ENCODE assay signal across 20 mouse cellular contexts in the genomic region with DNA sequence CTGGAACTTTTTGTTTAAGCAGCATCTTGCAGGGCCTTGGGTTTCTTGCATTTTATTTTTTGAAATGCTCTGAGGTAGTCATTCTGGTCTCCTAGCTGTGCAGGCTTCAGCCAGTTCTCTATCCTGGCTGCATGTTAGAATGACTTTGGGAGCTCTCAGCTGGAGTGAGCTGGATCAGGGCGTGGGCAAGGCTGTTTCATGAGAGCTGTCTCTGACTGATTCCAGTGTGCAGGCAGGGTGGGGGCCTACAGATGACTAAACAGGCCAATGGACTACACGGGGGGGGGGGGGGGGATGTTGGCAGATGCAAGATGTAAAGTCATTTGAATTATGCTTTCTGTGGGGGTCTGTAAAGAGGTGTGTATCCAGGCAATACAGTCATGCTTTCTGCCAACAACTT. TPM values are rescaled to one million over a fixed set of nuclear protein-coding genes. Genes with fewer than 3 reads are reported as not detected.
"Had no signal": no experiment of that assay in that cellular context is flagged by ENCODE, and none has a peak within 500 bp of the region (broad histone marks: within the 10 kb centered on the region; RNA-seq: fewer than 3 reads in every experiment).

No protein-coding gene starts in this region.

- H3K27me3 ChIP-seq: midbrain, embryonic 12.5 days; midbrain, embryonic 15.5 days; neural tube, embryonic 12.5 days; neural tube, embryonic 15.5 days; stomach, embryonic 15.5 days had no signal

- H3K27ac ChIP-seq: left cerebral cortex, adult 2 months; liver, embryonic 14.5 days; macrophage; midbrain, embryonic 12.5 days; midbrain, embryonic 15.5 days; neural tube, embryonic 12.5 days; neural tube, embryonic 15.5 days; stomach, embryonic 15.5 days had no signal

- H3K4me3 ChIP-seq: left cerebral cortex, adult 2 months; midbrain, embryonic 12.5 days; midbrain, embryonic 15.5 days; neural tube, embryonic 12.5 days; neural tube, embryonic 15.5 days; stomach, embryonic 15.5 days had no signal

- H3K4me1 ChIP-seq: midbrain, embryonic 12.5 days; neural tube, embryonic 12.5 days; stomach, embryonic 15.5 days had no signal

- DNase-seq: kidney, adult 18-20 months; kidney, adult 9 months; kidney, postnatal 14 days; kidney, postnatal 4 days; layer of hippocampus, postnatal 36 days; liver, postnatal 0 days; lung, embryonic 14.5 days; right cerebral cortex, adult 18-20 months; right cerebral cortex, postnatal 14 days; right cerebral cortex, postnatal 4 days; spleen, adult 18-20 months; thymus, postnatal 36 days had no signal

- H3K36me3 ChIP-seq: midbrain, embryonic 12.5 days; midbrain, embryonic 15.5 days; neural tube, embryonic 12.5 days; neural tube, embryonic 15.5 days; stomach, embryonic 15.5 days had no signal

RNA-seq across cellular contexts. Expression of a gene that starts 20.3 kb away (rescaled TPM):
- polyA plus RNA-seq: macrophage had no signal
